Mouse (Mus musculus): ENCODE data around the gene Fgf23. TPM values are rescaled to one million over a fixed set of nuclear protein-coding genes. Genes with fewer than 3 reads are reported as not detected.

The Fgf23 gene
- polyA plus RNA-seq, 1 experiment from 2014 or later, result 0.11 TPM

DNA sequence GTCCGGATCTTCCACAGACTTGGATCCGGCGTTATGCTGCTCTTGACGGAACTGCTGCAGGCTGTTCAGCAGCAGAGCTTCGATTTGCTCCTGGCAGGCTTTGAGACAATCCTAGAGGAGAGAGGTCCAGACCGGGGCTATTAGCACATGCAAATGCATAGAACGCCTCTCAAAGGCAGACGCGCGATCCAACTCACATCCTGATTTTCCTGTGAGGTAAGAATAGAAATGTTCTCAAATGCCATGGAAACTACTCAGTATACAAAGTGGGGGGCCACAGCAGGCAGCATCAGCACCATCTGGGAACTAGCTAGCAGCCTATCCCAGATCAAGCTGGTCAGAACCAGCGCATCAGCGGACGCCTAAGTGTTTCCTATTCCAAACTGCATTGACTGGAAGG is 57.7 kb downstream of the Fgf23 start:
- ATAC-seq (ENCODE audit: low read depth), result no peak
- H3K9me3 ChIP-seq (ENCODE audit: control insufficient read depth, low read length), result no peaks in the 10 kb centered on the region
- H3K4me1 ChIP-seq (ENCODE audit: control insufficient read depth, insufficient read depth, low read length), result no peaks in the 10 kb centered on the region
- no peak overlapping the region for H3K9ac ChIP-seq (replicated peaks; ENCODE audit: low read depth, low read length)
- 71% methylated on average over 13 of the region's 13 CpGs for WGBS
- H3K4me3 ChIP-seq (ENCODE audit: low read depth, low read length), result no peak overlapping the region
- no peaks in the 10 kb centered on the region for H3K36me3 ChIP-seq (ENCODE audit: control insufficient read depth, insufficient read depth, low read length)
- H3K4me2 ChIP-seq (ENCODE audit: low read depth, low read length), result no peak overlapping the region
- no peaks in the 10 kb centered on the region for H3K27me3 ChIP-seq (ENCODE audit: control insufficient read depth, insufficient read depth, low read length)
- H3K27ac ChIP-seq (ENCODE audit: low read depth, low read length), result no peak overlapping the region

Other genes starting within 250 kb of the Fgf23 start
- gene Ndufa9, start 223.8 kb upstream of the Fgf23 start, polyA plus RNA-seq (2014; fragmentation: Nextera tagmentation; extraction: Ambion mirVana), result 193 and 203 TPM in 2 replicates
- gene Akap3, start 219.8 kb upstream of the Fgf23 start, polyA plus RNA-seq (2014; fragmentation: Nextera tagmentation; extraction: Ambion mirVana), result 0.14 and 0.27 TPM in 2 replicates
- 0.32 TPM in 1 of 2 replicates, not detected in the other for gene Dyrk4, start 151.1 kb upstream of the Fgf23 start, polyA plus RNA-seq (2014; fragmentation: Nextera tagmentation; extraction: Ambion mirVana)
- gene Rad51ap1, start 133.3 kb upstream of the Fgf23 start, polyA plus RNA-seq (2014; fragmentation: Nextera tagmentation; extraction: Ambion mirVana), result 10.2 and 12.6 TPM in 2 replicates
- gene D6Wsu163e, start 132.9 kb upstream of the Fgf23 start, polyA plus RNA-seq (2014; fragmentation: Nextera tagmentation; extraction: Ambion mirVana), result 35.2 and 37.3 TPM in 2 replicates
- gene Fgf6, start 57.3 kb upstream of the Fgf23 start, polyA plus RNA-seq (2014; fragmentation: Nextera tagmentation; extraction: Ambion mirVana), result not detected in 2 replicates
- gene Tigar, start 36.7 kb downstream of the Fgf23 start, polyA plus RNA-seq (2014; fragmentation: Nextera tagmentation; extraction: Ambion mirVana), result 4.2 and 6.7 TPM in 2 replicates
- gene Ccnd2, start 79.3 kb downstream of the Fgf23 start, polyA plus RNA-seq (2014; fragmentation: Nextera tagmentation; extraction: Ambion mirVana), result 78.2 and 110 TPM in 2 replicates